Mouse (Mus musculus): ENCODE data around the gene Rplp1. TPM values are rescaled to one million over a fixed set of nuclear protein-coding genes. Genes with fewer than 3 reads are reported as not detected.
A peak's percentile ranks its signal among the peaks of the same experiment; 100 is the strongest.

The Rplp1 gene
- polyA plus RNA-seq, 1 experiment from 2014 or later = 1,160 TPM

GRCm38 (mm10) chr9:61920331-61920730 lies 6.0 kb upstream of the Rplp1 start:
- ATAC-seq (ENCODE audit: insufficient number of reproducible peaks, insufficient read depth, low FRiP score, low read depth) = no peak
- H3K36me3 ChIP-seq (ENCODE audit: control insufficient read depth, insufficient read depth, low read length) = peaks cover 88% of the 10 kb centered on the region

DNA sequence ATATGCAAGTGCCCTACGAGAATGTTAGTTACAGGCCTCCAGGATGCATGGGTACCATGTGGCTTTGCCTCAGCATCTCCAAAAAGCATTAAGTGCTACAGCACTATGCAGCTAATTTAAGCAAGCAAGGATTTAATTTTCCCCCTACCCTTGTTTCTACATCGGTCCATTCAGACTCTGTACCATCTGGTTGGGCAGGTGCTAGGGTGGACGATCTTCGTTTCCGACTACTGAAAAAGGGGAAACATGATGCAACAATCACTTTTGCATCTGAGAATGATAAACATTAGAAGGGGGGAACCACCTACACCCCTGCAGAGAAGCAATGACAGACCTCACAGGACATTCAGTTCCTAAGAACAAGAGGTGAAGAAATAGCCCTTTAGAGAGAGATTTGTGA lies 5.1 kb upstream of the Rplp1 start:
- no peaks in the 10 kb centered on the region for H3K27me3 ChIP-seq (ENCODE audit: control insufficient read depth, insufficient read depth, low read length)
- no peak overlapping the region for H3K9ac ChIP-seq (ENCODE audit: low read length)
- H3K9me3 ChIP-seq (ENCODE audit: control insufficient read depth, low read length) = no peaks in the 10 kb centered on the region
- WGBS = 92% methylated on average over 5 of the region's 5 CpGs
- H3K36me3 ChIP-seq (ENCODE audit: control insufficient read depth, insufficient read depth, low read length) = peaks cover 79% of the 10 kb centered on the region
- H3K4me3 ChIP-seq (ENCODE audit: control insufficient read depth in 1 of 2, insufficient read depth in 1 of 2, low read depth in 1 of 2, low read length in 2 of 2) = no peak overlapping the region
- no peak overlapping the region for H3K4me2 ChIP-seq (ENCODE audit: low read length)
- no peaks in the 10 kb centered on the region for H3K4me1 ChIP-seq (ENCODE audit: control insufficient read depth in 2 of 2, insufficient read depth in 2 of 2, low read length in 2 of 2)
- ATAC-seq (ENCODE audit: insufficient number of reproducible peaks, insufficient read depth, low FRiP score, low read depth) = no peak
- no peak overlapping the region for H3K27ac ChIP-seq (replicated peaks in 1 of 2; ENCODE audit: control insufficient read depth in 1 of 2, insufficient read depth in 1 of 2, low read depth in 2 of 2, low read length in 2 of 2)

More at GRCm38 (mm10) chr9:61920331-61920730, 6.0 kb upstream of the Rplp1 start:
- 83% methylated on average over 6 of the region's 6 CpGs for WGBS
- H3K4me3 ChIP-seq (ENCODE audit: control insufficient read depth in 1 of 2, insufficient read depth in 1 of 2, low read depth in 1 of 2, low read length in 2 of 2) = no peak overlapping the region
- H3K9me3 ChIP-seq (ENCODE audit: control insufficient read depth, low read length) = no peaks in the 10 kb centered on the region
- H3K4me2 ChIP-seq (ENCODE audit: low read length) = no peak overlapping the region
- H3K4me1 ChIP-seq (ENCODE audit: control insufficient read depth in 2 of 2, insufficient read depth in 2 of 2, low read length in 2 of 2) = no peaks in the 10 kb centered on the region
- no peak overlapping the region for H3K27ac ChIP-seq (replicated peaks in 1 of 2; ENCODE audit: control insufficient read depth in 1 of 2, insufficient read depth in 1 of 2, low read depth in 2 of 2, low read length in 2 of 2)
- no peak overlapping the region for H3K9ac ChIP-seq (ENCODE audit: low read length)
- no peaks in the 10 kb centered on the region for H3K27me3 ChIP-seq (ENCODE audit: control insufficient read depth, insufficient read depth, low read length)

DNA sequence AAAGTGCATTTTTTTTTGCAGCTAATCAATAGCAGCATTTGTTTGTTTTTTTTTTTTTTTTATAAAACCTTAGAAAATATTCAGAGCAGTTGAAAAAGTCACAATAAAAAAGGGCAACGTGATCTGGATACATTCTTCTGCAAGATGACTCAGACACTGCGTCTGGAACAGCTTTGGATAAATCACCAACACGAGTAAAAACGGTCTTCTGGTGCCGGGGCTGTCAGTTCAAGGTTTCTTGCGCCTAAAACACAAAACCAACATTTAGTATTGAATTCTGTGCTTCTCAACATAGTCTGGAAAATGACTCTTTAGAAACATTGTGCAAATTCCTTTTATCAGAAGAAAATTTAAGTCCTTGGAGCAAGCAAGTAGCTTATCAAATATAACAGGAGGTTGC lies 3.1 kb upstream of the Rplp1 start:
- H3K9ac ChIP-seq (ENCODE audit: low read length) = no peak overlapping the region
- H3K4me1 ChIP-seq (ENCODE audit: control insufficient read depth in 2 of 2, insufficient read depth in 2 of 2, low read length in 2 of 2) = peaks cover 0 to 5% of the 10 kb centered on the region in 2 experiments; a peak in 3 of 4 replicates
- no peak overlapping the region for H3K4me2 ChIP-seq (ENCODE audit: low read length)
- no peak for ATAC-seq (ENCODE audit: insufficient number of reproducible peaks, insufficient read depth, low FRiP score, low read depth)
- H3K36me3 ChIP-seq (ENCODE audit: control insufficient read depth, insufficient read depth, low read length) = peaks cover 72% of the 10 kb centered on the region
- 90% methylated on average over 6 of the region's 6 CpGs for WGBS
- no peaks in the 10 kb centered on the region for H3K27me3 ChIP-seq (ENCODE audit: control insufficient read depth, insufficient read depth, low read length)
- H3K9me3 ChIP-seq (ENCODE audit: control insufficient read depth, low read length) = no peaks in the 10 kb centered on the region
- H3K27ac ChIP-seq (replicated peaks in 1 of 2; ENCODE audit: control insufficient read depth in 1 of 2, insufficient read depth in 1 of 2, low read depth in 2 of 2, low read length in 2 of 2) = no peak overlapping the region
- H3K4me3 ChIP-seq (ENCODE audit: control insufficient read depth in 1 of 2, insufficient read depth in 1 of 2, low read depth in 1 of 2, low read length in 2 of 2) = no peak overlapping the region

DNA sequence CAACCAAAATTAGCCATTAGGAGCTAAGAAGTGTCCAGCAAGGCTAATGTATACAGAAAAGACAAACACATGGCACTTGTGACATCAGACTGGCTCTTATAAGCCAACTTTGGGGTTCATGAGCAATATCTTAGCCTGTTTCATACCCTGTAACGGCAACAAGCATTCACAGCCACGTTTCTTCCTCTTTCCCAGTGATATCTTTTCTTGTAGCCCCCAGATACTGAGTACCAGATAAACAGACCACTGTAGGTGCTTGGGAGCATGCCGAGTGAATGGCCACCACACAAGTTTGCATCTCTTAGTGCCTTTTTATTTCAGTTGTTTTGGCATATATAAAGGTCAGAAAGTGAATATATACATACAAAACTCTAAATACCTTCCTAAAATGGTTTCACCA lies 2.6 kb upstream of the Rplp1 start:
- Histone ChIP-seq H3K27me3 (ENCODE audit: control insufficient read depth, insufficient read depth, low read length) (no peaks in the 10 kb centered on the region), H3K27ac (replicated peaks in 1 of 2; ENCODE audit: control insufficient read depth in 1 of 2, insufficient read depth in 1 of 2, low read depth in 2 of 2, low read length in 2 of 2) (no peak overlapping the region), H3K36me3 (ENCODE audit: control insufficient read depth, insufficient read depth, low read length) (peaks cover 72% of the 10 kb centered on the region), H3K4me1 (ENCODE audit: control insufficient read depth in 2 of 2, insufficient read depth in 2 of 2, low read length in 2 of 2) (peaks cover 0 to 5% of the 10 kb centered on the region in 2 experiments; a peak in 3 of 4 replicates), H3K9ac (ENCODE audit: low read length) (no peak overlapping the region), H3K4me2 (ENCODE audit: low read length) (no peak overlapping the region), H3K9me3 (ENCODE audit: control insufficient read depth, low read length) (no peaks in the 10 kb centered on the region), H3K4me3 (ENCODE audit: control insufficient read depth in 1 of 2, insufficient read depth in 1 of 2, low read depth in 1 of 2, low read length in 2 of 2) (no peak overlapping the region)
- 83% methylated on average over 3 of the region's 3 CpGs for WGBS
- no peak for ATAC-seq (ENCODE audit: insufficient number of reproducible peaks, insufficient read depth, low FRiP score, low read depth)

GRCm38 (mm10) chr9:61915393-61916005 lies 1.2 kb upstream of the Rplp1 start:
- Histone ChIP-seq H3K9me3 (ENCODE audit: control insufficient read depth, low read length) (no peaks in the 10 kb centered on the region), H3K27ac (replicated peaks in 1 of 2; ENCODE audit: control insufficient read depth in 1 of 2, insufficient read depth in 1 of 2, low read depth in 2 of 2, low read length in 2 of 2) (peak overlapping the region; percentile 94 to 97; a peak in 3 of 4 replicates), H3K27me3 (ENCODE audit: control insufficient read depth, insufficient read depth, low read length) (no peaks in the 10 kb centered on the region), H3K36me3 (ENCODE audit: control insufficient read depth, insufficient read depth, low read length) (peaks cover 70% of the 10 kb centered on the region), H3K9ac (ENCODE audit: low read length) (peak overlapping the region; percentile 79), H3K4me2 (ENCODE audit: low read length) (peak overlapping the region; percentile 87), H3K4me3 (ENCODE audit: control insufficient read depth in 1 of 2, insufficient read depth in 1 of 2, low read depth in 1 of 2, low read length in 2 of 2) (peak overlapping the region in 1 of 2 experiments; percentile 72; a peak in 2 of 4 replicates), H3K4me1 (ENCODE audit: control insufficient read depth in 2 of 2, insufficient read depth in 2 of 2, low read length in 2 of 2) (peaks cover 0 to 5% of the 10 kb centered on the region in 2 experiments; a peak in 3 of 4 replicates)
- ATAC-seq (ENCODE audit: insufficient number of reproducible peaks, insufficient read depth, low FRiP score, low read depth) = no peak
- WGBS = 47% methylated on average over 4 of the region's 4 CpGs

DNA sequence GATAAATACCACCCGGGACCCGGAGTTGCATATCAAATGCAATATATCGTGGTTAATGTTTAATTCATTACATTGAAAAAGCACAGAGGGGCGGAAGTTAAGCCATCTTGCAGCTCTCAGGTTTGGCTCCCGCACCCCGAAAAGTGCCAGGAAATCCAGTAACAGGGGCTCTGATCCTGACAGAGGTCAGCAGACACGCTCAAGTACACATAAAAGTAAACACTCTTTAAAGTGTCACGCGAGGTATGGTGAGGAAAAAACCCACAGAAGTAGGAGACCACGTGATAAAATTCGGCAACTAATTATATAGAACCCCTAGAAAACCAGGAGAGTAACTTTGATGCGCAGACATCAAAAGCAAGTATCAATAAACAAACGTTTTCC lies 567 bp upstream of the Rplp1 start:
- ATAC-seq (ENCODE audit: insufficient number of reproducible peaks, insufficient read depth, low FRiP score, low read depth) = no peak
- Histone ChIP-seq H3K9me3 (ENCODE audit: control insufficient read depth, low read length) (no peaks in the 10 kb centered on the region), H3K36me3 (ENCODE audit: control insufficient read depth, insufficient read depth, low read length) (peaks cover 64% of the 10 kb centered on the region)

DNA sequence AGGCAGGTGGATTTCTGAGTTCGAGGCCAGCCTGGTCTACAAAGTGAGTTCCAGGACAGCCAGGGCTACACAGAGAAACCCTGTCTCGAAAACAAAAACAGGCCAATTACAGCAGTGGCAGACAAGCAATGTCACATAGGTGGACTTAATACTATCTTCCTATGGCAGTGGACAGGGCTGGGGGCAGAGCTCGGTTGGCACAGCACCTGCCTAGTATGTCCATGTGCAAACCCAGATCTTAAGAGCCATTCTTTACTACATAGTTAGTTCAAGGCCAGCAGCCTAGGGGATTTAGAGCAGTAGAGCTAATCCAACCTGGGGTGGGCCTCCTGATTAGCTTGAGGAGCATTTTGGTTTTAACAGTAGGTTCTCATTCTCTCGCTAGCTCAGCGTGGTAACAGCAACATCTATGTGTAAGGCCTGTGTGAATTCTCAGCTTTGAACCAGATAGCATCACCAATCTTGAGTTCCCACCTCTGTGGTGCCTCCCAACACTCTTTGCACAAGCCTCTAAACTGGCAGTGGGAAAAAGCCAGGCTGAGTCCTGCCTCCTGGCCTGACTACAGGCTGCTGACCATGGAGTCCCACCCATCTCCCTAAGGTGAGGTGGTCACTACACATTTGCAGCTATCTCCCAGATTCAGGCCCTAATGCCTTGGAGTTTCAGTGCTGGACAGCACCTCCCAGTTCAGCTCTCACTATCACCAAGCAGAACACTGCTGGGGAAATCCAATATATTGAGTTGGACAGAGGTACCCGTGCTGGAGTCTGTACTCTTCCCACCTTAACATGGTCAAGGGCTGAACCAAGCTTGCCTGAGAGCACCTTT lies 2.8 kb downstream of the Rplp1 start:
- no peak for ATAC-seq (ENCODE audit: insufficient number of reproducible peaks, insufficient read depth, low FRiP score, low read depth)
- no peak overlapping the region for H3K9ac ChIP-seq (ENCODE audit: low read length)
- no peak overlapping the region for H3K27ac ChIP-seq (replicated peaks in 1 of 2; ENCODE audit: control insufficient read depth in 1 of 2, insufficient read depth in 1 of 2, low read depth in 2 of 2, low read length in 2 of 2)
- no peak overlapping the region for H3K4me3 ChIP-seq (ENCODE audit: control insufficient read depth in 1 of 2, insufficient read depth in 1 of 2, low read depth in 1 of 2, low read length in 2 of 2)
- H3K4me1 ChIP-seq (ENCODE audit: control insufficient read depth in 2 of 2, insufficient read depth in 2 of 2, low read length in 2 of 2) = peaks cover 0 to 5% of the 10 kb centered on the region in 2 experiments; a peak in 3 of 4 replicates
- 62% methylated on average over 6 of the region's 6 CpGs for WGBS
- no peak overlapping the region for H3K4me2 ChIP-seq (ENCODE audit: low read length)
- no peaks in the 10 kb centered on the region for H3K27me3 ChIP-seq (ENCODE audit: control insufficient read depth, insufficient read depth, low read length)
- H3K36me3 ChIP-seq (ENCODE audit: control insufficient read depth, insufficient read depth, low read length) = peaks cover 32% of the 10 kb centered on the region
- H3K9me3 ChIP-seq (ENCODE audit: control insufficient read depth, low read length) = no peaks in the 10 kb centered on the region

More for the DNA sequence above, 567 bp upstream of the Rplp1 start:
- Histone ChIP-seq H3K4me3 (ENCODE audit: control insufficient read depth in 1 of 2, insufficient read depth in 1 of 2, low read depth in 1 of 2, low read length in 2 of 2) (peak overlapping the region; percentile 72 to 97), H3K9ac (ENCODE audit: low read length) (peak overlapping the region; percentile 79), H3K27ac (replicated peaks in 1 of 2; ENCODE audit: control insufficient read depth in 1 of 2, insufficient read depth in 1 of 2, low read depth in 2 of 2, low read length in 2 of 2) (peak overlapping the region; percentile 94 to 97), H3K27me3 (ENCODE audit: control insufficient read depth, insufficient read depth, low read length) (no peaks in the 10 kb centered on the region), H3K4me1 (ENCODE audit: control insufficient read depth in 2 of 2, insufficient read depth in 2 of 2, low read length in 2 of 2) (peaks cover 0 to 5% of the 10 kb centered on the region in 2 experiments; a peak in 3 of 4 replicates), H3K4me2 (ENCODE audit: low read length) (peak overlapping the region; percentile 87)
- 4% methylated on average over 13 of the region's 13 CpGs for WGBS
